In the genomic region with DNA sequence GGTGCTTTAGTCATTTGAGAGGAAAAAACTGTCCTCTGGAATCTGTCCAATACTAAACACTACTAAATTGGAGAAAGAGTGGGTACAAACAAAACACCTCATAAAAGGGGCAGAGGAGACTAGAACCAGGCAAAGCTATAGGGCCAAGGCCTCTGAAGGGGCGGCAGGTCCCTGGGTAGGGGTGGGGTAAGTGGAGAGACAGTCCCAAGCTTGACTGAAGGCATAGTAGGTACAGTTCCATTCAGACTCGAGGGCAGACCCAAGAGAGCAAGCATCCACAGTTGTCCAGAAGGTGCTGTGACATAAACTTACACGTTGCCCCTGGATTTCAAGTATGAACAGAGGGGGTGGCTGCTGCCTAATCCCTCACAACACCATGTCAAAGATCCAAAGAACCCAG, we compare ENCODE assay signal across 18 mouse cellular contexts.
A peak's percentile ranks its signal among the peaks of the same experiment; 100 is the strongest.
DNase-seq lines count a peak whose midpoint lies in the region; ATAC-seq lines count a peak whose summit lies in the region.
"Had no signal": no experiment of that assay in that cellular context is flagged by ENCODE, and none has a peak within 500 bp of the region (broad histone marks: within the 10 kb centered on the region; RNA-seq: fewer than 3 reads in every experiment).

No protein-coding gene starts in this region.

- no peak overlapping the region for H3K4me3 ChIP-seq in heart, embryonic 12.5 days
- no peak overlapping the region for H3K4me3 ChIP-seq in hindbrain, embryonic 13.5 days
- H3K4me3 ChIP-seq in hindbrain, embryonic 16.5 days (ENCODE audit: low read length) = no peak overlapping the region
- H3K4me3 ChIP-seq in embryonic facial prominence, embryonic 13.5 days = no peak overlapping the region
- H3K4me3 ChIP-seq in limb, embryonic 15.5 days = no peak overlapping the region
- H3K4me3 ChIP-seq in forebrain, embryonic 13.5 days = no peak overlapping the region
- H3K4me3 ChIP-seq: liver, embryonic 15.5 days; neural tube, embryonic 12.5 days had no signal

- H3K9me3 ChIP-seq in heart, embryonic 12.5 days (replicated peaks) = no peaks in the 10 kb centered on the region
- H3K9me3 ChIP-seq in hindbrain, embryonic 13.5 days = no peaks in the 10 kb centered on the region
- H3K9me3 ChIP-seq in hindbrain, embryonic 16.5 days (ENCODE audit: control insufficient read depth, low read length) = no peaks in the 10 kb centered on the region
- H3K9me3 ChIP-seq in embryonic facial prominence, embryonic 13.5 days = no peaks in the 10 kb centered on the region
- no peaks in the 10 kb centered on the region for H3K9me3 ChIP-seq in limb, embryonic 15.5 days
- H3K9me3 ChIP-seq in forebrain, embryonic 13.5 days (replicated peaks) = no peaks in the 10 kb centered on the region
- H3K9me3 ChIP-seq: liver, embryonic 15.5 days; neural tube, embryonic 12.5 days had no signal

- H3K36me3 ChIP-seq in heart, embryonic 12.5 days = peaks cover 4% of the 10 kb centered on the region; the same call in 1 of the 2 replicates
- no peaks in the 10 kb centered on the region for H3K36me3 ChIP-seq in hindbrain, embryonic 13.5 days
- no peaks in the 10 kb centered on the region for H3K36me3 ChIP-seq in hindbrain, embryonic 16.5 days (ENCODE audit: control insufficient read depth, insufficient read depth, low read length)
- peaks cover 19% of the 10 kb centered on the region; the same call in 1 of the 2 replicates for H3K36me3 ChIP-seq in embryonic facial prominence, embryonic 13.5 days
- no peaks in the 10 kb centered on the region for H3K36me3 ChIP-seq in limb, embryonic 15.5 days
- no peaks in the 10 kb centered on the region for H3K36me3 ChIP-seq in forebrain, embryonic 13.5 days (ENCODE audit: poor library complexity, severe bottlenecking)
- H3K36me3 ChIP-seq: neural tube, embryonic 12.5 days had no signal

- H3K27me3 ChIP-seq in heart, embryonic 12.5 days (replicated peaks) = no peaks in the 10 kb centered on the region
- no peaks in the 10 kb centered on the region for H3K27me3 ChIP-seq in hindbrain, embryonic 13.5 days
- H3K27me3 ChIP-seq in hindbrain, embryonic 16.5 days (replicated peaks; ENCODE audit: control insufficient read depth, insufficient read depth, low read length) = no peaks in the 10 kb centered on the region; the same call in 1 of the 2 replicates
- H3K27me3 ChIP-seq in embryonic facial prominence, embryonic 13.5 days = no peaks in the 10 kb centered on the region
- H3K27me3 ChIP-seq in limb, embryonic 15.5 days = no peaks in the 10 kb centered on the region
- H3K27me3 ChIP-seq in forebrain, embryonic 13.5 days = no peaks in the 10 kb centered on the region
- H3K27me3 ChIP-seq: liver, embryonic 15.5 days; neural tube, embryonic 12.5 days; Patski had no signal

- no peak overlapping the region for H3K9ac ChIP-seq in heart, embryonic 12.5 days
- H3K9ac ChIP-seq in hindbrain, embryonic 13.5 days = no peak overlapping the region
- no peak overlapping the region for H3K9ac ChIP-seq in hindbrain, embryonic 16.5 days (ENCODE audit: low read depth, low read length)
- no peak overlapping the region for H3K9ac ChIP-seq in embryonic facial prominence, embryonic 13.5 days
- H3K9ac ChIP-seq in limb, embryonic 15.5 days = no peak overlapping the region
- H3K9ac ChIP-seq in forebrain, embryonic 13.5 days = no peak overlapping the region
- H3K9ac ChIP-seq: liver, embryonic 15.5 days; neural tube, embryonic 12.5 days had no signal

- peak overlapping the region; percentile 75 for H3K27ac ChIP-seq in heart, embryonic 12.5 days (ENCODE audit: poor library complexity, severe bottlenecking)
- 0 out of 2 replicates have a peak overlapping the region, but pooled peaks have one; percentile 4 for H3K27ac ChIP-seq in hindbrain, embryonic 13.5 days
- no peak overlapping the region for H3K27ac ChIP-seq in hindbrain, embryonic 16.5 days (ENCODE audit: low read depth, low read length)
- peak overlapping the region; percentile 80 for H3K27ac ChIP-seq in embryonic facial prominence, embryonic 13.5 days
- peak overlapping the region; percentile 76 for H3K27ac ChIP-seq in limb, embryonic 15.5 days
- H3K27ac ChIP-seq in forebrain, embryonic 13.5 days = no peak overlapping the region
- H3K27ac ChIP-seq: kidney, postnatal 0 days; liver, embryonic 15.5 days; neural tube, embryonic 12.5 days had no signal

- no peak for DNase-seq in heart, postnatal 14 days
- DNase-seq: cerebellum, adult 18-20 months; layer of hippocampus, postnatal 36 days; thymus, adult 18-20 months had no signal

- H3K4me1 ChIP-seq in heart, embryonic 12.5 days (replicated peaks) = peaks cover 17% of the 10 kb centered on the region
- H3K4me1 ChIP-seq in hindbrain, embryonic 13.5 days (replicated peaks) = no peaks in the 10 kb centered on the region; the same call in 1 of the 2 replicates
- peaks cover 3% of the 10 kb centered on the region; the same call in 1 of the 2 replicates for H3K4me1 ChIP-seq in hindbrain, embryonic 16.5 days (ENCODE audit: control insufficient read depth, insufficient read depth, low read depth, low read length)
- H3K4me1 ChIP-seq in embryonic facial prominence, embryonic 13.5 days = peaks cover 20% of the 10 kb centered on the region
- peaks cover 18% of the 10 kb centered on the region; the same call in 1 of the 2 replicates for H3K4me1 ChIP-seq in limb, embryonic 15.5 days
- H3K4me1 ChIP-seq in forebrain, embryonic 13.5 days = no peaks in the 10 kb centered on the region
- H3K4me1 ChIP-seq: liver, embryonic 15.5 days; neural tube, embryonic 12.5 days had no signal

- no peak for ATAC-seq in heart, embryonic 12.5 days (ENCODE audit: insufficient number of reproducible peaks, low FRiP score)
- ATAC-seq in hindbrain, embryonic 13.5 days (ENCODE audit: low FRiP score) = no peak
- ATAC-seq in hindbrain, embryonic 16.5 days = no peak
- ATAC-seq in embryonic facial prominence, embryonic 13.5 days (ENCODE audit: insufficient number of reproducible peaks, insufficient read depth, low FRiP score, low TSS enrichment, low read depth) = no peak
- ATAC-seq in limb, embryonic 15.5 days (ENCODE audit: insufficient number of reproducible peaks, low FRiP score, low TSS enrichment, low read depth) = no peak
- no peak for ATAC-seq in forebrain, embryonic 13.5 days
- ATAC-seq: activated CD4-positive, CD25-positive, alpha-beta regulatory T cell, adult 4 months; forebrain, embryonic 16.5 days; intestine, postnatal 0 days; lung, postnatal 0 days; Patski had no signal

- no peak overlapping the region for H3K4me2 ChIP-seq in heart, embryonic 12.5 days
- H3K4me2 ChIP-seq in hindbrain, embryonic 13.5 days = no peak overlapping the region
- H3K4me2 ChIP-seq in hindbrain, embryonic 16.5 days (ENCODE audit: low read length) = no peak overlapping the region
- no peak overlapping the region for H3K4me2 ChIP-seq in embryonic facial prominence, embryonic 13.5 days
- H3K4me2 ChIP-seq in limb, embryonic 15.5 days = no peak overlapping the region
- H3K4me2 ChIP-seq in forebrain, embryonic 13.5 days = no peak overlapping the region
- H3K4me2 ChIP-seq: liver, embryonic 15.5 days; neural tube, embryonic 12.5 days had no signal

- intact Hi-C loops in heart, postnatal 14 days (cut with DNase I) = no loop called here

- WGBS in heart, embryonic 12.5 days = 62% methylated on average over 3 of the region's 3 CpGs
- WGBS in hindbrain, embryonic 13.5 days = 72% methylated on average over 3 of the region's 3 CpGs
- 76% methylated on average over 3 of the region's 3 CpGs for WGBS in hindbrain, embryonic 16.5 days
- WGBS in embryonic facial prominence, embryonic 13.5 days = 57% methylated on average over 3 of the region's 3 CpGs
- 51% methylated on average over 3 of the region's 3 CpGs for WGBS in limb, embryonic 15.5 days
- 73% methylated on average over 3 of the region's 3 CpGs for WGBS in forebrain, embryonic 13.5 days

Comparison
In these comparisons a context has a peak if more than half of its experiments do, and no peak if none do; other contexts are left out.
1. H3K27ac ChIP-seq: peak in heart, embryonic 12.5 days (single experiment), hindbrain, embryonic 13.5 days (single experiment), embryonic facial prominence, embryonic 13.5 days (single experiment) and limb, embryonic 15.5 days (single experiment); none in hindbrain, embryonic 16.5 days (single experiment) and forebrain, embryonic 13.5 days (single experiment).